Mouse (Mus musculus) embryonic facial prominence, embryonic 11.5 days (tissue): ENCODE data around the gene Stxbp2. TPM values are rescaled to one million over a fixed set of nuclear protein-coding genes. Genes with fewer than 3 reads are reported as not detected.

Experiments
- ATAC-seq: fragments of 200-750 bp; cut with Nextera tagmentation; replicated peaks from 2 replicates; pipeline ENCODE4 v1.8.0; 2017; ENCODE audit warnings: low read depth; ENCODE audit not compliant: insufficient number of reproducible peaks, low FRiP score, low TSS enrichment
- DNase-seq: peaks from one replicate; pipeline ENCODE4 v3.0.0-alpha.2; 2015; ENCODE audit warnings: low spot score
- H3K27ac ChIP-seq: fragments of 300-500 bp; sonication (generic); replicated peaks from 2 replicates; pipeline ENCODE4 v1.5.1; 2014; ENCODE audit warnings: mild to moderate bottlenecking, low read depth, low read length, control low read depth
- H3K27me3 ChIP-seq: fragments of 300-500 bp; sonication (generic); 2 replicates; pipeline ENCODE4 v1.6.1; 2014; ENCODE audit warnings: mild to moderate bottlenecking, low read length, moderate library complexity, mixed read lengths; ENCODE audit not compliant: control insufficient read depth, insufficient read depth
- H3K36me3 ChIP-seq: fragments of 300-500 bp; sonication (generic); replicated peaks from 2 replicates; pipeline ENCODE4 v1.6.1; 2014; ENCODE audit warnings: low read depth, mild to moderate bottlenecking, low read length, moderate library complexity, mixed read lengths; ENCODE audit not compliant: control insufficient read depth, insufficient read depth
- H3K4me1 ChIP-seq: fragments of 300-500 bp; sonication (generic); 2 replicates; pipeline ENCODE4 v1.6.1; 2014; ENCODE audit warnings: low read length, mixed read lengths; ENCODE audit not compliant: control insufficient read depth, insufficient read depth
- H3K4me2 ChIP-seq: fragments of 300-500 bp; sonication (generic); 2 replicates; pipeline ENCODE4 v1.6.1; 2014; ENCODE audit warnings: low read depth, mild to moderate bottlenecking, control low read depth, low read length, moderate library complexity
- H3K4me3 ChIP-seq: fragments of 300-500 bp; sonication (generic); 2 replicates; pipeline ENCODE4 v1.5.1; 2014; ENCODE audit warnings: low read depth, low read length, control low read depth
- H3K9ac ChIP-seq: fragments of 300-500 bp; sonication (generic); replicated peaks from 2 replicates; pipeline ENCODE4 v1.6.1; 2014; ENCODE audit warnings: mild to moderate bottlenecking, control low read depth, low read length
- H3K9me3 ChIP-seq: fragments of 300-500 bp; sonication (generic); replicated peaks from 2 replicates; pipeline ENCODE4 v1.6.1; 2016; ENCODE audit warnings: mild to moderate bottlenecking, low read length, inconsistent platforms, mixed read lengths; ENCODE audit not compliant: control insufficient read depth
- WGBS: fragments of 180-500 bp; shearing (Covaris S2); extraction: QIAGEN DNeasy Blood & Tissue Kit; methylation state at CpG from one replicate; pipeline ENCODE4 v1.1.7; 2014; 5-methylcytosine and 5-hydroxymethylcytosine counted together
- polyA plus RNA-seq: library from polyadenylated mRNA; unstranded; fragments of >200 nt; fragmentation: Nextera tagmentation; extraction: Ambion mirVana; gene quantifications from 2 replicates; pipeline ENCODE4 v1.2.1, GENCODE M21; 2014

The Stxbp2 gene
- polyA plus RNA-seq, 1 experiment from 2014 or later, result 24.9 TPM

- H3K36me3 ChIP-seq, result no peaks in the 10 kb centered on the region
- no peak overlapping the region for H3K9ac ChIP-seq
- H3K4me3 ChIP-seq, result no peak overlapping the region
- H3K4me1 ChIP-seq, result no peaks in the 10 kb centered on the region
- H3K27ac ChIP-seq, result no peak overlapping the region
- no peaks in the 10 kb centered on the region for H3K9me3 ChIP-seq
- no peak overlapping the region for H3K4me2 ChIP-seq
- ATAC-seq, result no peak
- 84% methylated on average over 2 of the region's 2 CpGs for WGBS
- no peak for DNase-seq
- no peaks in the 10 kb centered on the region for H3K27me3 ChIP-seq
These were observed 36.3 kb upstream of the Stxbp2 start for GRCm38 (mm10) chr8:3594466-3594865.

- DNase-seq (no peak), ATAC-seq (no peak)
- Histone ChIP-seq H3K9me3 (no peaks in the 10 kb centered on the region), H3K9ac (no peak overlapping the region), H3K4me1 (no peaks in the 10 kb centered on the region), H3K4me3 (no peak overlapping the region), H3K27me3 (no peaks in the 10 kb centered on the region), H3K27ac (no peak overlapping the region), H3K4me2 (no peak overlapping the region), H3K36me3 (no peaks in the 10 kb centered on the region)
- WGBS, result 77% methylated on average over 3 of the region's 3 CpGs
These were observed 32.7 kb upstream of the Stxbp2 start for GRCm38 (mm10) chr8:3598054-3598453.

GRCm38 (mm10) chr8:3599219-3599618, 31.5 kb upstream of the Stxbp2 start:
- Histone ChIP-seq H3K4me2 (no peak overlapping the region), H3K4me3 (no peak overlapping the region), H3K9me3 (no peaks in the 10 kb centered on the region), H3K9ac (no peak overlapping the region), H3K4me1 (no peaks in the 10 kb centered on the region), H3K36me3 (no peaks in the 10 kb centered on the region), H3K27ac (no peak overlapping the region), H3K27me3 (no peaks in the 10 kb centered on the region)
- DNase-seq (no peak), ATAC-seq (no peak)
- 61% methylated on average over 1 of the region's 1 CpGs for WGBS

- DNase-seq (no peak), ATAC-seq (no peak)
- H3K4me2 ChIP-seq, result no peak overlapping the region
- 90% methylated on average over 5 of the region's 6 CpGs for WGBS
- no peak overlapping the region for H3K27ac ChIP-seq
- no peaks in the 10 kb centered on the region for H3K9me3 ChIP-seq
- H3K9ac ChIP-seq, result no peak overlapping the region
- H3K4me1 ChIP-seq, result no peaks in the 10 kb centered on the region
- H3K36me3 ChIP-seq, result no peaks in the 10 kb centered on the region
- no peaks in the 10 kb centered on the region for H3K27me3 ChIP-seq
- H3K4me3 ChIP-seq, result no peak overlapping the region
These were observed 30.4 kb upstream of the Stxbp2 start for GRCm38 (mm10) chr8:3600401-3600800.

GRCm38 (mm10) chr8:3603439-3603838, 27.3 kb upstream of the Stxbp2 start:
- Histone ChIP-seq H3K9ac (no peak overlapping the region), H3K9me3 (no peaks in the 10 kb centered on the region), H3K27me3 (no peaks in the 10 kb centered on the region), H3K4me3 (no peak overlapping the region), H3K27ac (no peak overlapping the region), H3K4me2 (no peak overlapping the region), H3K4me1 (no peaks in the 10 kb centered on the region), H3K36me3 (no peaks in the 10 kb centered on the region; the same call in 1 of the 2 replicates)
- DNase-seq (no peak), ATAC-seq (no peak)
- 84% methylated on average over 13 of the region's 13 CpGs for WGBS

- ATAC-seq (no peak), DNase-seq (no peak)
- Histone ChIP-seq H3K36me3 (peaks cover 5% of the 10 kb centered on the region), H3K27me3 (no peaks in the 10 kb centered on the region), H3K4me1 (no peaks in the 10 kb centered on the region), H3K9ac (no peak overlapping the region), H3K9me3 (no peaks in the 10 kb centered on the region), H3K4me3 (no peak overlapping the region), H3K27ac (no peak overlapping the region), H3K4me2 (no peak overlapping the region)
- WGBS, result 95% methylated on average over 16 of the region's 16 CpGs
These were observed 24.2 kb upstream of the Stxbp2 start for GRCm38 (mm10) chr8:3606593-3606992.

- H3K4me3 ChIP-seq, result no peak overlapping the region
- DNase-seq, result no peak
- H3K27me3 ChIP-seq, result no peaks in the 10 kb centered on the region
- WGBS, result 92% methylated on average over 7 of the region's 7 CpGs
- H3K27ac ChIP-seq, result no peak overlapping the region
- no peak for ATAC-seq
- no peaks in the 10 kb centered on the region for H3K9me3 ChIP-seq
- H3K4me2 ChIP-seq, result no peak overlapping the region
- peaks cover 10% of the 10 kb centered on the region for H3K36me3 ChIP-seq
- no peak overlapping the region for H3K9ac ChIP-seq
- H3K4me1 ChIP-seq, result no peaks in the 10 kb centered on the region
These were observed 22.9 kb upstream of the Stxbp2 start for GRCm38 (mm10) chr8:3607822-3608221.

- Histone ChIP-seq H3K4me3 (no peak overlapping the region), H3K4me2 (no peak overlapping the region), H3K36me3 (peaks cover 18% of the 10 kb centered on the region), H3K4me1 (no peaks in the 10 kb centered on the region), H3K9me3 (no peaks in the 10 kb centered on the region), H3K27me3 (no peaks in the 10 kb centered on the region), H3K27ac (no peak overlapping the region), H3K9ac (no peak overlapping the region)
- ATAC-seq (no peak), DNase-seq (no peak)
- WGBS, result 85% methylated on average over 12 of the region's 12 CpGs
These were observed 21.5 kb upstream of the Stxbp2 start for GRCm38 (mm10) chr8:3609046-3609815.
